Mouse (Mus musculus): ENCODE results near the gene Cnksr3. TPM values are rescaled to one million over a fixed set of nuclear protein-coding genes. Genes with fewer than 3 reads are reported as not detected.

Cnksr3 gene
- total and polyA plus RNA-seq, 2 experiments from 2014 or later, result 2.0 to 3.5 TPM

- Histone ChIP-seq H3K27me3 (ENCODE audit: insufficient read depth, low read length) (no peaks in the 10 kb centered on the region), H3K36me3 (ENCODE audit: insufficient read depth) (no peaks in the 10 kb centered on the region), H3K9me3 (ENCODE audit: low read length) (no peaks in the 10 kb centered on the region), H3K27ac (ENCODE audit: low read depth, low read length) (no peak overlapping the region), H3K4me1 (ENCODE audit: insufficient read depth) (0 out of 2 replicates have a peak, but pooled peaks cover 4% of the 10 kb centered on the region), H3K4me2 (ENCODE audit: low read depth) (no peak overlapping the region), H3K9ac (no peak overlapping the region), H3K4me3 (ENCODE audit: low read depth, low read length) (no peak overlapping the region)
- DNase-seq, result no peak
- ATAC-seq, result no peak
- WGBS, result 72% methylated on average over 10 of the region's 10 CpGs
- TF ChIP-seq CTCF (IDR thresholded peaks at IDR 0.05; ENCODE audit: low read depth), result no peak
Observed at GRCm38 (mm10) chr10:7118258-7119077, 93.6 kb downstream of the Cnksr3 start.

GRCm38 (mm10) chr10:7117785-7118184 is 94.3 kb downstream of the Cnksr3 start:
- Histone ChIP-seq H3K27me3 (ENCODE audit: insufficient read depth, low read length) (no peaks in the 10 kb centered on the region), H3K36me3 (ENCODE audit: insufficient read depth) (no peaks in the 10 kb centered on the region), H3K4me3 (ENCODE audit: low read depth, low read length) (no peak overlapping the region), H3K9ac (no peak overlapping the region), H3K4me2 (ENCODE audit: low read depth) (no peak overlapping the region), H3K4me1 (ENCODE audit: insufficient read depth) (0 out of 2 replicates have a peak, but pooled peaks cover 4% of the 10 kb centered on the region), H3K9me3 (ENCODE audit: low read length) (no peaks in the 10 kb centered on the region), H3K27ac (ENCODE audit: low read depth, low read length) (no peak overlapping the region)
- TF ChIP-seq CTCF (IDR thresholded peaks at IDR 0.05; ENCODE audit: low read depth), result no peak
- 91% methylated on average over 7 of the region's 7 CpGs for WGBS
- DNase-seq, result no peak
- no peak for ATAC-seq

DNA sequence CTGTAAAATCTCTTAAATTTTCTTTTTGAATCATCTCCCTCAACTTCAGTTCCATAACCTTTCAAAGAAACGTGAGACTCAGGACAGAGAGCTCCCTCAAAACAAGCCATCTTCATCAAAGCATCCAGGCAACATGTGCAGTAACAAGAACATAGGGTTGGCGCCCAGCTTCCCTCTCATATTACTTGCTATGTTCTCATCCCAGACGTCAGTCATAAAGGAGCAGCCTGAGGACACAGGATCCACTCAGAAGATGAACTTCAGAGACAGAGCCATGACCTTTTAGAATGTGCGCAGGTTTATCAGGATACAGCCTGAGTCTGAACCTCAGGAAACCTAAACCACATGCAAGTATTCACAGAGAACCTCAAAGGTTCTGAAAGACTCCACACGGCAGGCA is 97.2 kb downstream of the Cnksr3 start:
- 93% methylated on average over 5 of the region's 5 CpGs for WGBS
- ATAC-seq, result no peak
- Histone ChIP-seq H3K27me3 (ENCODE audit: insufficient read depth, low read length) (no peaks in the 10 kb centered on the region), H3K4me2 (ENCODE audit: low read depth) (no peak overlapping the region), H3K9me3 (ENCODE audit: low read length) (no peaks in the 10 kb centered on the region), H3K9ac (no peak overlapping the region), H3K27ac (ENCODE audit: low read depth, low read length) (no peak overlapping the region), H3K4me1 (ENCODE audit: insufficient read depth) (0 out of 2 replicates have a peak, but pooled peaks cover 4% of the 10 kb centered on the region), H3K4me3 (ENCODE audit: low read depth, low read length) (no peak overlapping the region), H3K36me3 (ENCODE audit: insufficient read depth) (no peaks in the 10 kb centered on the region)
- TF ChIP-seq CTCF (IDR thresholded peaks at IDR 0.05; ENCODE audit: low read depth), result no peak
- no peak for DNase-seq

DNA sequence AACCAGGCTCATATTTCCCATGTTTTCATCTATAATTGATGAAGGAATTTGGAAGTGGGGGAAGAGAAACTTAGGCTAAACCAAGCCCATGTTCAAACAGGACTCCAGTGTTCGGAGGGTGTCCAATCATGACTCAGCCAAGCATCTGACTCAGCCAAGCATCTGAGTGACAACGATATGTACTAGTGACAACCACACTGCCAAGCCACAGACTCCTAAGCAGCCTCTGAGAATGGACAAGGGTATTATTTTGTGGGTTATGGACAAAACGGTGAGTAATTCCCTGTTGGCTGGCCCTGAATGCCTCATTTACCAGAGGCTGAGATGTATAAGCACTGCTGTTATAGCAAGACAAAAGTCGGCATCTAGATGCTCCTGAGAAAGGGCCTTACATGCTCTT is 98.3 kb downstream of the Cnksr3 start:
- no peak for DNase-seq
- Histone ChIP-seq H3K9ac (no peak overlapping the region), H3K36me3 (ENCODE audit: insufficient read depth) (no peaks in the 10 kb centered on the region), H3K27ac (ENCODE audit: low read depth, low read length) (no peak overlapping the region), H3K4me3 (ENCODE audit: low read depth, low read length) (no peak overlapping the region), H3K27me3 (ENCODE audit: insufficient read depth, low read length) (no peaks in the 10 kb centered on the region), H3K9me3 (ENCODE audit: low read length) (no peaks in the 10 kb centered on the region), H3K4me1 (ENCODE audit: insufficient read depth) (0 out of 2 replicates have a peak, but pooled peaks cover 4% of the 10 kb centered on the region), H3K4me2 (ENCODE audit: low read depth) (no peak overlapping the region)
- ATAC-seq, result no peak
- 82% methylated on average over 4 of the region's 4 CpGs for WGBS
- TF ChIP-seq CTCF (IDR thresholded peaks at IDR 0.05; ENCODE audit: low read depth), result no peak

GRCm38 (mm10) chr10:7113144-7113543 is 98.9 kb downstream of the Cnksr3 start:
- 95% methylated on average over 1 of the region's 1 CpGs for WGBS
- no peak for DNase-seq
- Histone ChIP-seq H3K4me2 (ENCODE audit: low read depth) (no peak overlapping the region), H3K4me1 (ENCODE audit: insufficient read depth) (no peaks in the 10 kb centered on the region), H3K9ac (no peak overlapping the region), H3K27ac (ENCODE audit: low read depth, low read length) (no peak overlapping the region), H3K27me3 (ENCODE audit: insufficient read depth, low read length) (no peaks in the 10 kb centered on the region), H3K4me3 (ENCODE audit: low read depth, low read length) (no peak overlapping the region), H3K36me3 (ENCODE audit: insufficient read depth) (no peaks in the 10 kb centered on the region), H3K9me3 (ENCODE audit: low read length) (no peaks in the 10 kb centered on the region)
- ATAC-seq, result no peak
- no peak for TF ChIP-seq CTCF (IDR thresholded peaks at IDR 0.05; ENCODE audit: low read depth)

- Histone ChIP-seq H3K4me3 (ENCODE audit: low read depth, low read length) (no peak overlapping the region), H3K27ac (ENCODE audit: low read depth, low read length) (no peak overlapping the region), H3K36me3 (ENCODE audit: insufficient read depth) (no peaks in the 10 kb centered on the region), H3K9me3 (ENCODE audit: low read length) (no peaks in the 10 kb centered on the region), H3K4me1 (ENCODE audit: insufficient read depth) (no peaks in the 10 kb centered on the region), H3K4me2 (ENCODE audit: low read depth) (no peak overlapping the region), H3K9ac (no peak overlapping the region), H3K27me3 (ENCODE audit: insufficient read depth, low read length) (no peaks in the 10 kb centered on the region)
- WGBS, result 47% methylated on average over 6 of the region's 6 CpGs
- TF ChIP-seq CTCF (IDR thresholded peaks at IDR 0.05; ENCODE audit: low read depth), result peak; percentile 27; the same call in 1 of the 2 replicates
- peak; percentile 56 for ATAC-seq
- peak; percentile 26 for DNase-seq
Observed at GRCm38 (mm10) chr10:7111462-7112000, 100.5 kb downstream of the Cnksr3 start.

GRCm38 (mm10) chr10:7103872-7104271 is 108.2 kb downstream of the Cnksr3 start:
- peak; percentile 38; the same call in 1 of the 2 replicates for ATAC-seq
- no peaks in the 10 kb centered on the region for H3K4me1 ChIP-seq (ENCODE audit: insufficient read depth)

More at GRCm38 (mm10) chr10:7103872-7104271, 108.2 kb downstream of the Cnksr3 start:
- peak; percentile 20 for DNase-seq
- H3K4me2 ChIP-seq (ENCODE audit: low read depth), result no peak overlapping the region
- H3K36me3 ChIP-seq (ENCODE audit: insufficient read depth), result no peaks in the 10 kb centered on the region
- H3K27me3 ChIP-seq (ENCODE audit: insufficient read depth, low read length), result no peaks in the 10 kb centered on the region
- no peak overlapping the region for H3K4me3 ChIP-seq (ENCODE audit: low read depth, low read length)
- no peak overlapping the region for H3K27ac ChIP-seq (ENCODE audit: low read depth, low read length)
- no peak overlapping the region for H3K9ac ChIP-seq
- no peak for TF ChIP-seq CTCF (IDR thresholded peaks at IDR 0.05; ENCODE audit: low read depth)
- no peaks in the 10 kb centered on the region for H3K9me3 ChIP-seq (ENCODE audit: low read length)
- 71% methylated on average over 1 of the region's 1 CpGs for WGBS

All from forebrain, postnatal 0 days (tissue).